Mouse (Mus musculus): Measurements from ENCODE around the gene Odf3l2.

DNA sequence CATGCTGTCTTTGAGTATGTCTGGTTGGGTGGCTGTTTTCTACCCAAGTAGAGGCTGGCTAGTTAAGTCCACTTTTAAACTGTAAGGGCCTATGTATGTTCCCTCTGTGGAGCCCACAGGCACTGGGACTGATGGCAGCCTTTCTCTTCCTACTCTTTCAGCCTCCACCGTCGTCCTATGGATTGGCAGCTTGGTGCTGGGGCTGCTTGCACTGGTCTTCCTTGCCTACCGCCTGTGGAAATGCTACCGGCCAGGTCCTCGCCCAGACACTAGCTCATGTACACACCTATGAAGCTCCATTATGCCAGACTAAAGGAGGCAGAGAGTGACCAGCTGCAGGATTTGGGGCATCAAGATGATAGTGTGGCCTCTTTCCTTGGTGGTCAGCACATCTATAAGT is 22.5 kb upstream of the Odf3l2 start:
- TF ChIP-seq EP300 (IDR thresholded peaks at IDR 0.05; ENCODE audit: low read depth) (no peak), CTCF (IDR thresholded peaks at IDR 0.05; ENCODE audit: low read depth) (no peak)

All from heart, postnatal 0 days (tissue).